Mouse (Mus musculus) urinary bladder, adult 2 months (tissue): Measurements from ENCODE around the gene Bcl10. TPM values are rescaled to one million over a fixed set of nuclear protein-coding genes. Genes with fewer than 3 reads are reported as not detected.
"Not testable (repeated sequence)": the region's sequence is repeated elsewhere in the genome, so short reads cannot be mapped to it uniquely, and the experiment has no call there.

Experiments
- DNase-seq: peaks from one replicate; pipeline ENCODE4 v3.0.0; 2022; ENCODE audit warnings: low spot score
- polyA plus RNA-seq: library from polyadenylated mRNA; depleted of rRNA; stranded (reverse); fragments of >200 nt; gene quantifications from 2 replicates; pipeline ENCODE4 v1.2.3, GENCODE M21; 2012; rRNA removed

Gene Bcl10
- 24.3 and 25.7 TPM in 2 replicates for polyA plus RNA-seq

GRCm38 (mm10) chr3:145922019-145922854 lies at the start of gene Bcl10:
Gene Bcl10 (plus strand): TSS chr3:145922804.
- DNase-seq = no peak

GRCm38 (mm10) chr3:145873271-145873670 lies 49.3 kb upstream of the Bcl10 start:
- no peak for DNase-seq

- DNase-seq = no peak
Observed at GRCm38 (mm10) chr3:145874126-145874525, 48.5 kb upstream of the Bcl10 start.

GRCm38 (mm10) chr3:145876120-145876519 lies 46.5 kb upstream of the Bcl10 start:
- no peak for DNase-seq

GRCm38 (mm10) chr3:145878867-145879266 lies 43.7 kb upstream of the Bcl10 start:
- DNase-seq = not testable (repeated sequence)

GRCm38 (mm10) chr3:145880335-145880734 lies 42.3 kb upstream of the Bcl10 start:
- DNase-seq = no peak

DNA sequence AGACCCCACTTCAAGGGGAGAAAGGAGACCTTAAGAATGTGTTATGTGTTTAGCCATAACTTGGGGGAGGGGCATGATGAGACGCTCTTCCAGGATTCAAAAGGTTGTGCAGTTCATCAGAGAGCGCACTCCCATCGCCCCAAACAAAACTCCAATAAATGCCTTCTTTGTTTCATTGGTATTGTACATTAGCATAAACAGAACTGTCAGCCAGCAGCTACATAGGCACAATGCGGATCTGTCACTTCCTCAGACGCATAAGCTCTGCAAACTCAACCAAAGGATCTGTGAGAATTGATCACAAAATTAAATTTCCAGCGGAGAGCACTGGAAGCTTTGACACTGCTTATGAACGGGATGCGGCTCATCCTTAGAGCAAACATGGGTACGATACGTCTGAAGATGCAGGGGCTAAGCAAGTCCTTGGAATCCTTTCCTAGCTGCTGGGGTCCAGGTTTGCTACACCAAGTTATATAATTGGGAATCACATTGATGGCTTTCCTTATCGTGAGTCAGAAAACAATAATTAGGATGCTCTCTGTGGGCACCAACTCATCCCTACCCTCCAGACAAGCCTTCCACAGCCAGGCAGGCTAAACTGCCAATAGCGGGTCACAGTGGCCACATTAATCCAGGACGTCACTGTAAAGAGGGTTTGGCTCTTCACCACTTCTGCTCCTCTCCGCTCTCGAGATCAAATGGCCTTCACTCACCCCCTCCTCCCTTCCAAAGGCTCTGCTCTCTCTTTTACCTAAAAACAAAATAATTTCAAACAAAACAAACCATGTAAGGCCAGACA lies 40.3 kb upstream of the Bcl10 start:
- no peak for DNase-seq

DNA sequence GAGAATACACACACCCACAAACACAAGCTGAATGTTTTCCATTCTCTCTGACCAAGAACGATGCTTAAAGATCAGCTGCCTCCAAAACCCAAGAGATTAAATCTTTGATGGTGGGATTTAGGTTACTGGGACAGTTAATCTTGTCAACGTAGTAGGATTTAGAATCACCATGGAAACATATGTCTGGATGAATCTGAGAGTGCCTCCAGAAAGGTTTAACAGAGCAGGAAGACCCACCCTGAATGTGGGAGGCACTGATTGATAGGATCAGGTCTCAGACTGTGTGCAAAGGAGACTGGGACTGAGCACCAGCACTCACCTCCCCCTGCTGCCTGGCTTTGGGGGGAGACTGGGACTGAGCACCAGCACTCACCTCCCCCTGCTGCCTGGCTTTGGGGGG lies 39.4 kb upstream of the Bcl10 start:
- no peak for DNase-seq

DNA sequence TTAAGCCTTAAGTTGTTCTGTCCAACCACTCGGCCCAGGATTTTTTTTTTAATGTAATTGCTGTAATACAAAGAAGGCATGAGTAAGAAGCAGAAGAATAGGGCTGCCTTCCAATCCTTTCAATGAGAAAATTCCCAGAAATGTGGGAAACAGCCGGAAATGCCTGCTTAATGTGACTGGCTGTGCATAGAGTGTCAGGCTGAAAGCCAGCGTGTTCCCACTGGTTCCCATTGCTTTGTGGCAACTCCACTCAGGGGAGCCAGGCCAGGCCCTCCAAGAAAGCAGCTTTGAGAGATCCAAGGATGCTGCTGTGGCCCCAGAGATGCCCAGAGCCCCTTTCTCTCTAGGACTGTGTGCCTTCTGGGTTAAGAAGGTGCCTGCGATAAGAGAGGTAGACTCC lies 37.2 kb upstream of the Bcl10 start:
- no peak for DNase-seq

DNA sequence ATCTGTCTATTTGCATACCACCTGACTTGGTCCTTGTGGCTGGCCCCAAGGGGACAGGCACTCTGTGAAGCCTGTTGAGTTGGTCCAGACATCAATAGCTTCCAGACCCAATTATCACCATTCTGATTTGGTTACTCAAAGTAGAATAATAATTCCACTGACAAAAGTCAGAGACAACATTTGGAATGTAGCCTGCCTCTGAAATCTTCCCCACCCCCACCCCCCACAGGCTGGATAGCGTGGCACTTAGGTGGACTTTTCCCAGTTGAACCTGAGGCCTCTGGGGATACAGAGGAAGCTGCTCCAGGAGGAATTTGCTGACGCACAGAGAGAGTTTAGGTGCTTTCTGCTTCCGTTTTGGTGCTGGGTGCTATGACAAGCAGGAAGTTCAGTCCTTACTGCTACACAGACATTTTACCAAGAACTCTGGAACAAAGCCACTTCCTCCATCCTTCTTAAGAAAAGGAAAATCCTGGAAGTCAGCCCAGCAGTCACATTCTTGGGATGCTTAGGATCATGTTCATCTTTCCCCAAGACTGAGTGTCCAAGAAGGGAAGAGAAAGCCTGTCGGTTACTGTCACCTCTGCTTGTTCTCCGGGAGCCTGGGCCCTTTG lies 36.6 kb upstream of the Bcl10 start:
- DNase-seq = no peak

GRCm38 (mm10) chr3:145887430-145887971 lies 35.1 kb upstream of the Bcl10 start:
- no peak for DNase-seq

DNA sequence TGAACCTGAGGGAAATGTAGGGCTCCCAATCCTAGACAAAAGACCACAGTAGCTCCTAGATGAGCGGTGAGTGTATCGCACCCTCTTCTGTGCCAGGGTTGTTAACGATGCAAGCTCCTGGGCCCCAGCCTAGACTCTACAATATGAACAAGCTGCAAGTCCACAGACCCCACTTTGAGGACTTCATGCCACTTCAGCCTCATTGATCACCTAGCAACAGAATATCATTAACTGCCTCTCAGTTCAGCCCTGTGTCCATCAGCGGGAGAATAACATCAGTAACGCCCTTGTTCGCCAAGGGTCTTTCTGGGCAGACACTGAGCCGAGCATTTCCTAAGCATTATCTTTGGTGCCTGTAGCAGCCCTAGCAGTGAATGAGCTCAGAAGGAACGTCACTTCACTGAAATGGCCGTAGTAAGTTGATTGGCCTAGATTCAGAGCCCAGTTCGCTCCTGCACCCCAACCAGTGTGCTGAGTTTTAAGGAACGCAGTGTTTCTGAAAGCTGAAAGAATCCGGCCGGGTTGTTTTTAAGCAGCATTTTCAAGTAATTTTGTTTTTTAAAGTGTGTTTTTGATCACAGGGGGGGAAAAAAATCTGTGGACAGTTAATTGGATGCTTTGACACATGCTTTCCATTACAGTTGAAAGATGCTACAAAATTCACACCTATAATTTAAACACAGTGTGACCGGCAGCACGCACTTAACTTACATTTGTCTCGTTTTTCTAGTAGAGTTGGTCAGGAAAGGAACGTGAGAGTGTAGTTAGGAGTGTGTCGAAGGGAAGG lies 32.1 kb upstream of the Bcl10 start:
- DNase-seq = no peak

DNA sequence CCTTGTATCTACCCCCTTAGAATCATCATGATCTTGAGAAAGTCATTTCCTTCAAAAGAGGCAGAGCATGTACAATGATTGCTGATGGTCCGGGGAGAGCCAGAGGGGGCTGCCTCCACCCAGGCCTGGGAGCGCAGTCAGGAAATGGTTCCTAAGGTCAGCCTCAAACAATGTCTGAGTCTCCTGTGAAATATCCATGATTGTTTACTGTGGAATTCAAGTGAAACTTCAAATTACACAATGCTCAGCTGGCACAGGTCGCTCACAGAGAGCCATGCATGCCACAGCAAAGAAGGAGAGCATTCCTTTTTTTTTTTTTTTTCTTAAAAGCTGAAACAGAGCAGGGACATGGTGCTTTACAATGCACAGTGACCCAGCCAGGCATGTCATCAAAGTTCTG lies 30.2 kb upstream of the Bcl10 start:
- DNase-seq = no peak

DNA sequence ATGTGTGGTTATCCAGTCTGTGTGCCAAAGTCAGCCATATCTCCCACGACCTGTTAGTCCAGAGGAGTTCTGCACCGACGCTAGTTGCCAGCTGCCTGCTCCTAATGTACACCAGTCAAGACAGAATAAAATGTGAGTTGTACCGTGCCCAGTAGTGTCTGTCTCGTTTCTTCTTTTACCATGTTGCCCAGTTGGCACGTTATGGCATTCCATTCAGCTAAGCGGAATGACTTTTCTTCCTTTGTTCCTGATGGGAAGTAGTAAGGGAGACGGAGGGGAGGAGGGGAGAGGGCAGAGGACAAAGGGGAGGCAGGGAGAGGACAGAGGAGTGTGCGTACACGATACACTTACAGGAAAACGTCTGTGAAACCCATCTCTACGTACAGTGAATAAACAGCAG lies 28.5 kb upstream of the Bcl10 start:
- no peak for DNase-seq

DNA sequence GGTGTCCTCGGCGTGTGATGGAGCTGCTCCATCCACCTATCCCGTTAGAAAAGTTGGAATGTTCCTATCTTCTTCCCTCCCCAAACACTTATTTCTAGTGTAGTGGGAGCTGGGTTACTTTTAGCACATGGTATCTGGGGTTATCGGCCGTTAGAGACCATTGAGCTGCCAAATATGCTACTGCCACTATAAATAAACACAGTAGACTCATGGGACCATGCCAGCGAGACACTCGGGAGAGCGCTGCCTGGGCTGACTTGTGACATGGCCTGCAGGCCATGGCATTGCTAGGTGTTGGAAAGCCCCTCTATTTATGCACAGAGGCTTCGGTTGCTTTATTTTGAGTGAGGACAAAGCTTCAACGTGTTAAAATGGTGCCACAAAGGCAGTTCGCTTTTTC lies 24.9 kb upstream of the Bcl10 start:
- DNase-seq = no peak

GRCm38 (mm10) chr3:145899832-145900231 lies 22.8 kb upstream of the Bcl10 start:
- no peak for DNase-seq

DNA sequence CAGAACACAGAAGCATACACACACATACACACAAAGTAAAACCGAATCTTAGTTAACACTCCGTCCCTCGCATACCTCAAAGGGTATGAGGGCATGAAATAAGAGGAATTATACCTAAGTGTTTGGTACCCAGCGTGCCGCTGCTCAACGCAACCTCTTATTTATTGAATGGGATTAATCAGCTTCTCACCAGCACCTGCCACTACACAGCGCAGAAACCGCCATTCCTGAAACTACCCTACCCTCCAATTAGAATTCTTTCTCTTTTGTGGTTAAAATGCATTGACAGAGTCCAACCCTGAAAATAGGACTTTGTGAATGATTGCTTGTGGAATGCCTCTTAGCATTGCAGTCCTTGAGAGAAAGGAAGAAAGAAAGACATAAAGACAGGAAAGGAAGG lies 19.1 kb upstream of the Bcl10 start:
- no peak for DNase-seq

DNA sequence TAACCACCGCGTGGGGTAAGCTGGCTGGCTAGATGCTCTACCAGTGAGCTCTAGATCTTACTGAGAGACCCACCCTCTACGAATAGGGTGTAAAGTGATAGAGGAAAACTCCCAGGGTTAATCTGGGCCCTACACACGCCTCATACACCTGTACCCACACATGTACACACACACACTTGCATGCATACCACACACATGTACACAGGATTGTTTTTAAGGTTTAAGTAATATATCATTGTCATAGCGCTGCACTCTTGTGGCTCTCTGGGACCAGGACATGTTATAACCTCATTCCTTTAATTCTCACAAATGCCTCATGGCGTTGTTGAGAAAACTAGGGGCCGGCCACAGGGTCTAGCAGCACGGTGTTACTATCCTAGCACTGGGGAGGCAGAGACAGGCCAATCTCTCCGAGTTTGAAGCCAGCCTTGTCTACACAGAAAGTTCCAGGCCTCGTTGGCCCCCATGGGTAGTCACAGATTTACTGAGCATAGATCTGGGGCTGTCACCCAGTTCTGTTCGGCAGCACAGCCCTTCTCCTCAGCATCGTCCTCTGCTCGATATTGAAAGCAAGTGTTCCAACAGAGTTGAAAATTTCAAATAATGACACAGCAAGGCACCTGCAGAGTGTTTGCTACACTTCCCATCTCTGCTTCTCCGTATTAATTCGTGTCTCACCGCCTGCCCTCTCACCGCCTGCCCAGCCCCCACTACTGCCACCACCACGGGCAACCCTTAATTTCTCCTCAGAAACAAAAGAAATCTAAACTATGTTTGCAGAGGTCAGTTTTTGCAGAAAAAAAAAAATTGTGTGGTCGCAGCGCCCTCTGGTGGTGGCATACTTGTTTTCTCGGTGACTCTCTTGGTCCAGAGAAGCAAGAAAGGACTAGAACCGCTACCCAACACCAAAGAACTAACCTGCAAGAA lies 17.5 kb upstream of the Bcl10 start:
- DNase-seq = peak; percentile 36

DNA sequence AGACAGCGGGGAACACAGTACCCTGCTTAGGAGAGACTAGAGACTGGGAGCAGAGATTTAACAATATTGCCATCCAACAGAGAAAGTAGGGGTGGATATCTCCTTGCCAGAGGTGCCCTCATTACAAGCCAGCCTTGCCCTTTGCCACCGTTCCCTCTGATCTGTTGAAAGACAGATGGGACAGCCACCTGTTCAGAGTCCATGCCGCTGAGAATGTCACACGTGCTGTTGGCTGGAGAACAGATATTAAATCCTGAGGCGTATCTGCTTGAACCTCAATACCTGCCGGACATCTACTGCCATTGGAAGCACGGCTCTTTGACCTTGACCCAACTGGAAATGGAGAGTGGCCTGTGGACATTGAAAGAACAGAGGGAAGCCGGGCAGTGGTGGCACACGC lies 16.0 kb upstream of the Bcl10 start:
- DNase-seq = no peak

GRCm38 (mm10) chr3:145912512-145912911 lies 10.1 kb upstream of the Bcl10 start:
- DNase-seq = no peak
